Mouse (Mus musculus) liver, embryonic 13.5 days (tissue): ENCODE data around the gene Fbrs. TPM values are rescaled to one million over a fixed set of nuclear protein-coding genes. Genes with fewer than 3 reads are reported as not detected.
"Not testable (repeated sequence)": the region's sequence is repeated elsewhere in the genome, so short reads cannot be mapped to it uniquely, and the experiment has no call there.

Source experiments
- ATAC-seq: fragments of 200-750 bp; cut with Nextera tagmentation; 2 replicates; pipeline ENCODE4 v1.8.0; 2017; ENCODE audit warnings: low read depth, mild to moderate bottlenecking, moderate number of reproducible peaks, moderate library complexity
- DNase-seq: peaks from one replicate; pipeline ENCODE4 v3.0.0; 2022
- H3K27ac ChIP-seq: fragments of 300-500 bp; sonication (generic); 2 replicates; pipeline ENCODE4 v1.5.1; 2015; ENCODE audit warnings: moderate library complexity, mild to moderate bottlenecking, inconsistent platforms
- H3K27me3 ChIP-seq: fragments of 300-500 bp; sonication (generic); 2 replicates; pipeline ENCODE4 v1.6.1; 2015; ENCODE audit warnings: mild to moderate bottlenecking, inconsistent platforms
- H3K36me3 ChIP-seq: fragments of 300-500 bp; sonication (generic); 2 replicates; pipeline ENCODE4 v1.6.1; 2015; ENCODE audit warnings: mild to moderate bottlenecking, inconsistent platforms
- H3K4me1 ChIP-seq: fragments of 300-500 bp; sonication (generic); replicated peaks from 2 replicates; pipeline ENCODE4 v1.6.1; 2015; ENCODE audit warnings: inconsistent platforms
- H3K4me2 ChIP-seq: fragments of 300-500 bp; sonication (generic); 2 replicates; pipeline ENCODE4 v1.6.1; 2015; ENCODE audit warnings: inconsistent platforms, mild to moderate bottlenecking, moderate library complexity
- H3K4me3 ChIP-seq: fragments of 300-500 bp; sonication (generic); replicated peaks from 2 replicates; pipeline ENCODE4 v1.5.1; 2015; ENCODE audit warnings: mild to moderate bottlenecking, inconsistent platforms
- H3K9ac ChIP-seq: fragments of 300-500 bp; sonication (generic); 2 replicates; pipeline ENCODE4 v1.6.1; 2015; ENCODE audit warnings: mild to moderate bottlenecking, inconsistent platforms
- H3K9me3 ChIP-seq: fragments of 300-500 bp; sonication (generic); replicated peaks from 2 replicates; pipeline ENCODE4 v1.6.1; 2016; ENCODE audit warnings: inconsistent platforms
- WGBS: fragments of 180-500 bp; shearing (Covaris S2); methylation state at CpG from one replicate; pipeline ENCODE4 v1.1.7; 2015; ENCODE audit not compliant: insufficient replicate concordance; 5-methylcytosine and 5-hydroxymethylcytosine counted together
- polyA plus RNA-seq: library from polyadenylated mRNA; unstranded; fragments of >200 nt; fragmentation: Nextera tagmentation; extraction: Ambion mirVana; gene quantifications from 2 replicates; pipeline ENCODE4 v1.2.1, GENCODE M21; 2015

Fbrs gene
- polyA plus RNA-seq, 1 experiment from 2014 or later, result 3.7 TPM

DNA sequence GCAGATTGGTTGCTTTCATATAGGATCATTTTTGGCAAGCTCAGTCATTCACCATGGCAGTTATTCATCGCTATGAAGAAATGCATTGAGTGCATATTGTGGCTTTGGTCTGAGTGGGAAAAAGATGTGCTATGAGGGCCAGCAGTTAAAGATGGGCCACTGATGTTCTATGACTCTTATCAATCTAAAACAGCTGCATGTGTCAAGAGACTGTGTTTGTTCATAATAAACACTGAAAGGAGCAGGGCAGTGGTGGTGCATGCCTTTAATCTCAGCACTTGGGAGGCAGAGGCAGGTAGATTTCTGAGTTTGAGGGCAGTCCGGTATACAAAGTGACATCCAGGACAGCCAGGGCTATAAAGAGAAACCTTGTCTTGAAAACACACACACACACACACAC lies 13.3 kb upstream of the Fbrs start:
- H3K36me3 ChIP-seq, result peaks cover 60% of the 10 kb centered on the region
- H3K4me3 ChIP-seq, H3K9me3 ChIP-seq, DNase-seq, H3K27me3 ChIP-seq, H3K4me2 ChIP-seq, H3K9ac ChIP-seq: not testable (repeated sequence)
- ATAC-seq, result peak; percentile 63
- peaks cover 23% of the 10 kb centered on the region for H3K4me1 ChIP-seq
- H3K27ac ChIP-seq, result peak overlapping the region; percentile 43; the same call in 1 of the 2 replicates
- WGBS, result 83% methylated on average over 2 of the region's 2 CpGs

DNA sequence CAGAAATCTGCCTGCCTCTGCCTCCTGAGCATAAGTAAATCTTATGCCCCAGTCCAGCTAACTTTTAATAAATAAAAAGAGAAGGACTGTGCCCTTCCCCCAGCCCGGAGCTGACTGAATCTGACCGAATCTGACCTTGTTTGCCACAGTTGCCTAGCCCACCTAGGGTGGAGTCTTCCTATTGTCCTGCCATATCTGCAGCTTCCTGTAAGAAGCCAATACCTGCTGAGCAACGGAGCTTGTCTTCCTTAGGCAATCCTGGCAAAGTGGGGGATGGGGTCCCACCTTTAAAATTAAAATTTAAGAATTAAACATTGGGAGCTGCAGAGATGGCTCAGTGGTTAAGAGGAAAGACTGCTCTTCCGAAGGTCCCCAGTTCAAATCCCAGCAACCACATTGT lies 12.4 kb upstream of the Fbrs start:
- no peak for DNase-seq
- Histone ChIP-seq H3K9ac (no peak overlapping the region), H3K4me3 (no peak overlapping the region), H3K36me3 (peaks cover 51% of the 10 kb centered on the region), H3K9me3 (no peaks in the 10 kb centered on the region), H3K27ac (no peak overlapping the region), H3K4me2 (no peak overlapping the region), H3K4me1 (peaks cover 23% of the 10 kb centered on the region), H3K27me3 (no peaks in the 10 kb centered on the region)
- no peak for ATAC-seq
- 83% methylated on average over 4 of the region's 4 CpGs for WGBS

DNA sequence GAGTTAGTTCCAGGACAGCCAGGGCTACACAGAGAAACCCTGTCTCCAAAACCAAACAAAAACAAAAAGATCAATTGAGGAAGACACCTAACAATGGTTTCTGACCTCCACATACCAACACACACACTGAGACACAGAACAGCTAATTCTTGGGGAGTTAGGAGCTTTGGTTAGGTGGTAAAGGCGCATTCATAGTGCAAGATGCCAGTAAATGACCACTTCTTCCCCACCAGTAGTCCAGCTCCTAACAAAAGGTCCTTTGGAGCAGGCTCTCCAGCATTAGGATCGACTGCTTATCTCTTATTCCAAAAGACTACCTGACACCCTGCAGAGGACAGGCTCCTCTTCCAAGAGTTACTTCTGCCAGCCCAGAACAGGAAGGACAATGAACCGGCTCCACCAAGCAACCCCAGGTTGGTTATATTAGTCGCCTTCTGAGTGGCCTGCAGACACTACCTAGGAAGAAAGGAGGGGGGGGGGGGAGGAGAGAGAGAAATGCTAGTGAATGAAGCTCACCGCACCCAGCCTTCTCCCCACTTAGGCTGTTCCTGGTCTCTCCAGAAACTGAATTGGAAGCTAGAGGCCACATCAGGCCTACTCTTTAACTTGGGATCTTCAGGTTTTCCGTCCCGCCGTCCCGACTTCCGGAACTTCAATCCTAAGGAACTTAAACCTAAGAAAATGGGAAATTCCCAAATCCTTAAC lies 8.8 kb upstream of the Fbrs start:
- H3K36me3 ChIP-seq, result peaks cover 61% of the 10 kb centered on the region
- 9% methylated on average over 10 of the region's 10 CpGs for WGBS

DNA sequence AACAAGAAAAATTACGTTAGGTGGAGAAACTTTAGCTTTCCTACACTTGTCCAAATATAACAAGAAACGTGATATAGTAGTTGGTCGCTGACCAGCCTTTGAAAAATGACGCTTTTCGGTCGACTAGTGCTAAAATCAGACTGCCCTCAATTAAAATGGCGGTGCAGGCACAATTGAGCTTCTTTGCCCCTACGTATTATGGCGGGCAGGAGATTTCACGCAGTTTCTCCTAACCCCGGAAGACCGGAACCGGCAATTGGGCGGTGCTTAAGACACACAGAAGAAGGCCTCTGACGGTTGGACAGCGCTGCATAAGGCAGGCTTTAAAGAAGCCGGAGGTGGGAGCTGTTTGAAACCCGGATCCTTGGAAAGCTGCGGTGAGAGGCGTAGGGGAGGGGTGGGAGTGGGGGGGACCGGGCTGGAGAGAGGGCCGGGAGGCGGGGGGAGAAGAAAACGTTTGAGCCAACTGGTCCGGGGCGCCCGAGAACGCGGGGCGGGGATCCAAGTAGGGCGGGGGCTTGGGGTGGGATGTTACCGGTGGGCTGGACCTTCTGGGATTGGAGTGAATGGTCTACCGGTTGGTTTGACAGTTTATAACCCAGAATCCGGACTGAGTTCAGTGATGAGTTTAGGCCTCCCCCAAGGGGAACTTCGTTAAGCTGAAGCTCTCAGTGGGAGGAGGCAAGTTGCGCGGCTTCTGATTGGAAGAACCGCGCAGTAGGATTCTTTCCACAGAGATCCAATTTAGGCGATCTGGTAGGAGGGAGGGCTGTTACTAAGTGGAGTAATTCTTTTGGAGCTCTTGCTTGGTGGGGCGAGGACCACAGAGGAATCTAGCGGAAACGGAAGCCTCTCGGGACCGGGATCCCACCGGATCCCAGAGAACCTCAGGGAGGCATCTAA lies 8.0 kb upstream of the Fbrs start:
- H3K27me3 ChIP-seq, result no peaks in the 10 kb centered on the region
- H3K27ac ChIP-seq, result peak overlapping the region; percentile 98
- WGBS, result under 1% methylated on average over 46 of the region's 46 CpGs
- peaks cover 36% of the 10 kb centered on the region for H3K4me1 ChIP-seq
- peak; percentile 91 for ATAC-seq
- peak overlapping the region; percentile 90 for H3K4me3 ChIP-seq
- peak overlapping the region; percentile 93 for H3K4me2 ChIP-seq
- H3K9me3 ChIP-seq, result no peaks in the 10 kb centered on the region
- H3K36me3 ChIP-seq, result peaks cover 62% of the 10 kb centered on the region
- peak overlapping the region; percentile 97 for H3K9ac ChIP-seq
- peak; percentile 88 for DNase-seq

More for the DNA sequence above, 8.8 kb upstream of the Fbrs start:
- Histone ChIP-seq H3K9me3 (no peaks in the 10 kb centered on the region), H3K27me3 (no peaks in the 10 kb centered on the region), H3K27ac (peak overlapping the region; percentile 98), H3K4me1 (peaks cover 38% of the 10 kb centered on the region), H3K4me2 (peak overlapping the region; percentile 93), H3K9ac (peak overlapping the region; percentile 97), H3K4me3 (peak overlapping the region; percentile 90)
- ATAC-seq, result peak; percentile 30
- DNase-seq, result no peak

DNA sequence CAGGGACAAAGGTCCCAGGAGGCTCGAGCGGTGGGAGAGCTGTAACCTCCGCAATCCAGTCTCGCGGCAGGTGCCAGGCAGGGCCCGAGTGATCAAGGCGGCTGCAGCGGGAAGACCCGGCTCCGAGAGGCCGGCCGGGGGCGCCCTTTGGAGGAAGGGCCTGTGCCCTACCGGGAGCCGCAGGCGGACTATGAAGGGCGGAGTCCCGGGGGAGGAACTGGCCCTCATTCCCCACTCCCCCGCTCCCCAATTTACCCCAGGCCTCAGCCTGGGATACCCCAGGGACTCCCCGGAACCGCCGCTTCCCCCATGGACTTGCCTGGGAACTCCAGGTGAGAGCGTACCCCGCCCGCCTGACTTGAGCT lies 7.4 kb upstream of the Fbrs start:
- Histone ChIP-seq H3K9ac (peak overlapping the region; percentile 97), H3K27me3 (no peaks in the 10 kb centered on the region), H3K27ac (peak overlapping the region; percentile 98), H3K36me3 (peaks cover 63% of the 10 kb centered on the region), H3K9me3 (no peaks in the 10 kb centered on the region), H3K4me3 (peak overlapping the region; percentile 90), H3K4me2 (peak overlapping the region; percentile 93), H3K4me1 (peaks cover 41% of the 10 kb centered on the region)
- peak; percentile 44 for ATAC-seq
- 0% methylated on average over 24 of the region's 25 CpGs for WGBS
- DNase-seq, result peak; percentile 55

DNA sequence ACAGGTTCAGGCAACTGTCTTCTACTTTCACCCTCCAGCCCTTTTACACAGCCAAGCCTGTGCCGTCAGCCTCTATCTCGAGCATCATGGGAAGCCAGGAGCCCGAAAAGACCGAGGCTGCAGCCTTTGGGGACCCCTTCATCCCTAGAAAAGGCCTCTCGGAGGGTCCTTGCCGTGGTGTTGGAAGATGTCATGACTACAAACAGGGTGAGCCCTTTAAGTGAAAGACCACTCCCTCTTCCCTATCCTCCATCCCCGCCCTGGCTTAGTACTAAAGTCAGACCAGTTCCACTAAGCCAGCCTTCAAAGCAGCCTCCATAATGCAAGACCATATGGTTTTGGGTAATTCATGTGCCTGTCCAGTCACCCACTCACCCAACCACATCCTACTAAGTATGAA lies 6.9 kb upstream of the Fbrs start:
- ATAC-seq (no peak), DNase-seq (no peak)
- Histone ChIP-seq H3K27ac (peak overlapping the region; percentile 98), H3K9me3 (no peaks in the 10 kb centered on the region), H3K4me2 (peak overlapping the region; percentile 93), H3K4me3 (peak overlapping the region; percentile 90), H3K9ac (peak overlapping the region; percentile 97), H3K4me1 (peaks cover 45% of the 10 kb centered on the region), H3K36me3 (peaks cover 64% of the 10 kb centered on the region), H3K27me3 (no peaks in the 10 kb centered on the region)
- 4% methylated on average over 7 of the region's 7 CpGs for WGBS

DNA sequence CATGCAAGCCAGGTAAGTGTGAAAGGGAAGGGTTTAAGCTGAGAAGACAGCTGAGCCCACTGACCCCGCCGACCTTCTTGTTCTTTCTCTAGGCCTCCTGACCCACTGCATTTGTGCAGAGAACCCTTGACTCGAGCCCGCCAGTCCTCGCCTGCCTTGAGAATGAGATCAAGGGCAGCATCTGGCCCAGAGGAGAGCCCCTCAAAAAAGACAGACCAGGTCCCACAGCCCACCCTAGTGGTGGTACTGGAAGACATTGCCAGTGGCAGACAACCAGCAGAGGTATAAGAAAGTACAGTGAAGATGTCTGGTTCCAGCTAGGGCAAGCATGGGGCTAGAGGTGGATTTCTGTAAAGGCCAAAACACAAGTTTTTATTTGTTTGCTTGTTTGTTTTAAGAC lies 5.3 kb upstream of the Fbrs start:
- Histone ChIP-seq H3K9ac (no peak overlapping the region), H3K36me3 (peaks cover 49% of the 10 kb centered on the region), H3K27me3 (no peaks in the 10 kb centered on the region), H3K4me3 (no peak overlapping the region), H3K27ac (no peak overlapping the region), H3K4me2 (no peak overlapping the region), H3K9me3 (no peaks in the 10 kb centered on the region), H3K4me1 (peaks cover 49% of the 10 kb centered on the region)
- DNase-seq (no peak), ATAC-seq (no peak)
- WGBS, result 85% methylated on average over 5 of the region's 5 CpGs

DNA sequence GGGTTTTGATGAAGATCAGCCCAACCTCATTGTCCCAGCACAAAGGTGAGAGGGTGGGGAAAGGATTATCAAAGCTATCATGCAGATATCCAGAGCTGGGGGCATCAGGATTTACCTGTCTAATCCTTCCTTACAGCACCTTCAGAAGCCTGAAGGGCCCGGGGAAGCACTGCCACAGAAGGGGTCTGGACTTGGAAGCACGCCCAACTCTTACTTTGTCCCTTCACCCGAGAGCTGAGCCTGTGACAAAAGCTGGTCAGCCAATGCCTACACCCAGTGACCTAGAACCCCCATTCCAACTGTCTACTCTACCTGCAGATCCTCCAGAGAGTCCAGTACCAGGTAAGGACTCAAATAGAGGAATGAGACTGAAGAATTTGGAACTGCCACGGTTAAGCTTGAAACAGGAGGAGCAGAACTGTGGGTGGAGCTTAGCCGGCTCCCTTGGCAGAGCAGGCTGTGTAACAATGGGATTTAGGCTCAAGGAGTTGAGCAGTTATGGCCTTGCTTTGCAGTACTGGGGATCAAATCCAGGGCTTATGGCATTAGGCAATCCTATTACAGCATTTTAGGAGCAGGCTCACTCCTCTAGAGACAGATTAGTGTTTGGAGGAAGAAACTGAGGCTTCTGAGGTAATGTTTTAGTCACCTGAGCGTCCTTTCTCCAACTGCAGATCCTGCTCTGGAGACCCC lies 4.5 kb upstream of the Fbrs start:
- H3K36me3 ChIP-seq, result peaks cover 49% of the 10 kb centered on the region
- no peak for DNase-seq
- H3K27ac ChIP-seq, result no peak overlapping the region
- 77% methylated on average over 6 of the region's 6 CpGs for WGBS
- no peak overlapping the region for H3K4me2 ChIP-seq
- no peaks in the 10 kb centered on the region for H3K9me3 ChIP-seq
- no peak for ATAC-seq
- H3K9ac ChIP-seq, result no peak overlapping the region
- peaks cover 46% of the 10 kb centered on the region for H3K4me1 ChIP-seq
- H3K27me3 ChIP-seq, result no peaks in the 10 kb centered on the region
- no peak overlapping the region for H3K4me3 ChIP-seq

DNA sequence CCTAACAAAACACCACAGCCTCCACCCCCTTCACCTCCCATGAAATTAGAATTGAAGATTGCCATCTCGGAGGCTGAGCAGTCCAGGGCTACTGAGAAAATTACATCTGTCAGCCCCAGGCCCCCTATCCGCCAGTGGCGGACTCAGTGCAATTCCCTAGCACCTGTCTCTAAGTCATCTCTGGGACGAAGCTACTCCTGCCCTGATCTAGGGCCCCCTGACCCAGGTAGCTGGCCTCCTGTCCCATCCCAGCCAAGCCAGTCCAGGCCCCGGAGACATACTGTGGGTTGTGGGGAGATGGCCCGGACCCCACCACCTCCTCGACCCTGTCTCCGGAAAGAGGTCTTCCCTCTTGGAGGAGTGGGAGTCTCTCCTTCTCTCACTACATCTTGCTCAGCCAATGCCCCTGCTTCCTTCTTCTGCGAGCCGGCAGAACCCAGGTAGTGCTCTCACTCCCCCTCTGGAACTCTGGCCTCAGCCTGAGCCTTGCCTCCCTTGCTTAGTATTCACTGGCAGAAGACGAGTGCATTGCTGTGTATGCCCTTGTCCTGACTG lies 3.7 kb upstream of the Fbrs start:
- H3K27me3 ChIP-seq, result no peaks in the 10 kb centered on the region
- WGBS, result 89% methylated on average over 11 of the region's 11 CpGs
- H3K4me3 ChIP-seq, result no peak overlapping the region
- peaks cover 49% of the 10 kb centered on the region for H3K36me3 ChIP-seq
- H3K9me3 ChIP-seq, result no peaks in the 10 kb centered on the region
- DNase-seq (no peak), ATAC-seq (no peak)
- H3K9ac ChIP-seq, result no peak overlapping the region
- H3K4me1 ChIP-seq, result peaks cover 46% of the 10 kb centered on the region
- H3K27ac ChIP-seq, result no peak overlapping the region
- no peak overlapping the region for H3K4me2 ChIP-seq

DNA sequence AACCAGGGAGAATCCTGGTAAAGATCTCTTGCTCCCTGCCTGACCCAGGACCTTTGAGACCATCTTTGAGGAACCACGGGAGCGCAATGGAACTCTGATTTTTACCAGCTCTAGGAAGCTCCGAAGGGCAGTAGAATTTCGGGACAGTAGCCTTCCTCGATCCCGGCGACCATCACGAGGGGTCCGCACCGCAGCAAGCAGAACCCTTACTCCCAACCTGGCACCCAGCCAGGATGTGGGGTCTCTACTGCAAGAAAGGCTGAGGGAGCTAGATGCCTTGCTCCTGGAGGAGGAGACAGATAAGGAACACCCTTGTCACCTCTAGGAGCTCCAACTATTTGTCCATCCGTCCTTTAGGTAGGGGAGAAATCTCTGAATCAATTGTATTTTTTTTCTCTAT lies 2.7 kb upstream of the Fbrs start:
- no peaks in the 10 kb centered on the region for H3K9me3 ChIP-seq
- H3K4me3 ChIP-seq, result peak overlapping the region; percentile 97
- H3K36me3 ChIP-seq, result peaks cover 57% of the 10 kb centered on the region
- H3K9ac ChIP-seq, result peak overlapping the region; percentile 74
- no peak for DNase-seq
- H3K4me1 ChIP-seq, result peaks cover 57% of the 10 kb centered on the region
- no peaks in the 10 kb centered on the region for H3K27me3 ChIP-seq
- H3K27ac ChIP-seq, result peak overlapping the region; percentile 93; the same call in 1 of the 2 replicates
- no peak for ATAC-seq
- WGBS, result 90% methylated on average over 11 of the region's 11 CpGs
- H3K4me2 ChIP-seq, result peak overlapping the region; percentile 89

DNA sequence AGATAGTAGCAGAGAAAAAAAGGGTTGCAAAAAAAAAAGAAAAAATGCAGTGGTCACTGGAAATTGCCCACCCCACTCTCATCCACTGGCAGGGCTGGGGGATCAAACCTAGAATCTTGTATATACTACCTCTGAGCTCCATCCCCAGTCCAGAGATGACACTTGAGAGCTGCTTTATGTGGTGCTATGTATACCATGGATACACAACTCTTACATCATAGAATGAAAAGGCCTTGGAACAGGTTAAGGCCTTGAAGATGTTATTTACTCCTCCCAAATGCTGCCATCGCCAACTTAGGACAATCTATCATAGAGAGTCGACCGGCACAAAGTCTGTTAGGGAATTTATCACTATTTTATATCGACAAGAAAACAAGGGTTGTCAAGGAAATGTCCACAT lies 2.1 kb upstream of the Fbrs start:
- peak overlapping the region; percentile 74 for H3K9ac ChIP-seq
- DNase-seq (no peak), ATAC-seq (no peak)
- H3K27ac ChIP-seq, result peak overlapping the region; percentile 93
- peaks cover 61% of the 10 kb centered on the region for H3K36me3 ChIP-seq
- peaks cover 60% of the 10 kb centered on the region for H3K4me1 ChIP-seq
- H3K4me3 ChIP-seq, result peak overlapping the region; percentile 97
- no peaks in the 10 kb centered on the region for H3K9me3 ChIP-seq
- WGBS, result 70% methylated on average over 4 of the region's 4 CpGs
- peak overlapping the region; percentile 89 for H3K4me2 ChIP-seq
- no peaks in the 10 kb centered on the region for H3K27me3 ChIP-seq
